Mouse (Mus musculus) liver, embryonic 13.5 days (tissue): Measurements from ENCODE around the gene Olfr1029. TPM values are rescaled to one million over a fixed set of nuclear protein-coding genes. Genes with fewer than 3 reads are reported as not detected.
A peak's percentile ranks its signal among the peaks of the same experiment; 100 is the strongest.
"Not testable (repeated sequence)": the region's sequence is repeated elsewhere in the genome, so short reads cannot be mapped to it uniquely, and the experiment has no call there.

ENCODE experiments used
- ATAC-seq: fragments of 200-750 bp; cut with Nextera tagmentation; 2 replicates; pipeline ENCODE4 v1.8.0; 2017; ENCODE audit warnings: low read depth, mild to moderate bottlenecking, moderate number of reproducible peaks, moderate library complexity
- DNase-seq: peaks from one replicate; pipeline ENCODE4 v3.0.0; 2022
- H3K27ac ChIP-seq: fragments of 300-500 bp; sonication (generic); 2 replicates; pipeline ENCODE4 v1.5.1; 2015; ENCODE audit warnings: moderate library complexity, mild to moderate bottlenecking, inconsistent platforms
- H3K27me3 ChIP-seq: fragments of 300-500 bp; sonication (generic); 2 replicates; pipeline ENCODE4 v1.6.1; 2015; ENCODE audit warnings: mild to moderate bottlenecking, inconsistent platforms
- H3K36me3 ChIP-seq: fragments of 300-500 bp; sonication (generic); 2 replicates; pipeline ENCODE4 v1.6.1; 2015; ENCODE audit warnings: mild to moderate bottlenecking, inconsistent platforms
- H3K4me1 ChIP-seq: fragments of 300-500 bp; sonication (generic); replicated peaks from 2 replicates; pipeline ENCODE4 v1.6.1; 2015; ENCODE audit warnings: inconsistent platforms
- H3K4me2 ChIP-seq: fragments of 300-500 bp; sonication (generic); 2 replicates; pipeline ENCODE4 v1.6.1; 2015; ENCODE audit warnings: inconsistent platforms, mild to moderate bottlenecking, moderate library complexity
- H3K4me3 ChIP-seq: fragments of 300-500 bp; sonication (generic); replicated peaks from 2 replicates; pipeline ENCODE4 v1.5.1; 2015; ENCODE audit warnings: mild to moderate bottlenecking, inconsistent platforms
- H3K9ac ChIP-seq: fragments of 300-500 bp; sonication (generic); 2 replicates; pipeline ENCODE4 v1.6.1; 2015; ENCODE audit warnings: mild to moderate bottlenecking, inconsistent platforms
- H3K9me3 ChIP-seq: fragments of 300-500 bp; sonication (generic); replicated peaks from 2 replicates; pipeline ENCODE4 v1.6.1; 2016; ENCODE audit warnings: inconsistent platforms
- WGBS: fragments of 180-500 bp; shearing (Covaris S2); methylation state at CpG from one replicate; pipeline ENCODE4 v1.1.7; 2015; ENCODE audit not compliant: insufficient replicate concordance; 5-methylcytosine and 5-hydroxymethylcytosine counted together
- polyA plus RNA-seq: library from polyadenylated mRNA; unstranded; fragments of >200 nt; fragmentation: Nextera tagmentation; extraction: Ambion mirVana; gene quantifications from 2 replicates; pipeline ENCODE4 v1.2.1, GENCODE M21; 2015

The Olfr1029 gene
- polyA plus RNA-seq, result not detected in 2 replicates

DNA sequence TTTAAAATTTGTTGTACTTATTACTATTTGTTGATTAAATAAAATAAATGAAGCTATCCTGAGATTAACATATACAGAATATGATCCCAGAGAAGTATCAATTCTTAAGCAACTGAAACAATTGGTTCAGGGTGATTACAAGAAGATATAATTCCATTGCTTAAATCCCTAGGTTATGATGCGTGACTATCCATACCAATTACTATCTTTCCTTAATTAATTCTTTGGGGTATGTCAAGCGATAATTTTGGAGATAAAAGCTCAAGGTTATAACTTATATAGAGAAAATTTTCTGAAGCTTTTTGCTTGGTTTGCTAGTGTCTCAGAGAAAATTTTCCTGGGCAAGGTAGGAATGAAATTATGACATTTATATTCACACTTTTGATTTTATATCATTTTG, at the start of gene Olfr1029:
Olfr1029 (plus strand) TSS at position 301 of the 400 bp plus-strand sequence.
- H3K27ac ChIP-seq, result no peak within 1 kb of the TSS
- H3K27me3 ChIP-seq, result no peaks in the 10 kb centered on the region
- H3K36me3 ChIP-seq, result no peaks in the 10 kb centered on the region
- DNase-seq (no peak), ATAC-seq (no peak)
- no peak within 1 kb of the TSS for H3K9ac ChIP-seq
- no peaks in the 10 kb centered on the region for H3K4me1 ChIP-seq
- H3K4me3 ChIP-seq, result no peak within 1 kb of the TSS
- H3K4me2 ChIP-seq, result no peak within 1 kb of the TSS
- H3K9me3 ChIP-seq, result no peaks in the 10 kb centered on the region
- 66% methylated on average over 2 of the region's 2 CpGs for WGBS

DNA sequence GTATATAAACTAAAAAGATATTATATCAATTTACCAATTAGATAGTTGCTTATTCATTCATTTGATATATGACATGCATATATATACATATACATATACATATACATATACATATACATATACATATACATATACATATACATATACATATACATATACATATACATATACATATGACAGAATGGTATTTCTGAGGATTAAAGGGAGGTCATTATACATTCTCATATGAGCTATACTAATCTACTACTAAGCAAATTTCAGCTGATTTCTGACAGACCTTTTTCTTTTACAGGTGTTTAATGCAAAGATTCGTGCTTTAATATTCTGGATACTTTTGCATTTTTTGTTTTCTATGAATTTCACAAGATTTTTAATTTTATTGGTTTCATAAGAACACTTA, 23.6 kb upstream of the Olfr1029 start, which contains the start of gene Olfr1028:
Olfr1028 (plus strand) TSS at position 301 of the 400 bp plus-strand sequence.
- no peak within 1 kb of the TSS for H3K9ac ChIP-seq
- no peak within 1 kb of the TSS for H3K27ac ChIP-seq
- 38% methylated on average over 1 of the region's 1 CpGs for WGBS
- DNase-seq (no peak), ATAC-seq (no peak)
- H3K36me3 ChIP-seq, result no peaks in the 10 kb centered on the region
- H3K4me3 ChIP-seq, result no peak within 1 kb of the TSS
- H3K27me3 ChIP-seq, result no peaks in the 10 kb centered on the region
- no peak within 1 kb of the TSS for H3K4me2 ChIP-seq
- H3K4me1 ChIP-seq, result no peaks in the 10 kb centered on the region
- no peaks in the 10 kb centered on the region for H3K9me3 ChIP-seq

DNA sequence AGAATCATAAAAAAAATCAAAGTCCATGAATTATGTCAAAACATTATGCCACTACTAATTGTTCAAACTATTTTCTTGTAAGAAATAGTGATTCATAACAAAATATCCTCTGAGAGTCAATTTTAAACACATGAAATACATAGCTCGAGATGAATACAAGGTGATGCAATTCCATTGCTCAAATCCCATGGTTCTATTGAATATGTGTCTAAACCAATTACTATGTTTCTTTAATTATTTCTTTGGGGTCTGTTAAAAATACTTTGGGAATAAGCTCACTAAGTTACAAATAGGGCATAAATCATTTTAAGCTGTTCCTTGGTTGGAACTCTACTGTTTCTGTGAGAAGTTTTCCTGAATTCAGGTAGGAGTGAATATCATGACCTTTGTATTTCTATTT, 5.3 kb downstream of the Olfr1029 start, which contains the start of gene Olfr1030:
Olfr1030 (plus strand) TSS at position 301 of the 400 bp plus-strand sequence.
- Histone ChIP-seq H3K9me3 (no peaks in the 10 kb centered on the region), H3K36me3 (no peaks in the 10 kb centered on the region), H3K27me3 (no peaks in the 10 kb centered on the region), H3K4me2 (no peak within 1 kb of the TSS), H3K9ac (no peak within 1 kb of the TSS), H3K27ac (no peak within 1 kb of the TSS), H3K4me1 (no peaks in the 10 kb centered on the region), H3K4me3 (no peak within 1 kb of the TSS)
- WGBS, result 40% methylated on average over 1 of the region's 1 CpGs
- ATAC-seq (no peak), DNase-seq (no peak)

- H3K4me1 ChIP-seq, result no peaks in the 10 kb centered on the region
- 39% methylated on average over 3 of the region's 3 CpGs for WGBS
- no peak for ATAC-seq
- H3K4me2 ChIP-seq, result no peak within 1 kb of the TSS
- H3K27me3 ChIP-seq, result no peaks in the 10 kb centered on the region
- no peaks in the 10 kb centered on the region for H3K36me3 ChIP-seq
- H3K4me3 ChIP-seq, result no peak within 1 kb of the TSS
- H3K9me3 ChIP-seq, result no peaks in the 10 kb centered on the region
- H3K9ac ChIP-seq, result no peak within 1 kb of the TSS
- no peak within 1 kb of the TSS for H3K27ac ChIP-seq
- DNase-seq, result no peak
These were observed 16.3 kb downstream of the Olfr1029 start, which contains the start of gene Olfr1031 for GRCm38 (mm10) chr2:85990004-85990403. TSS of gene Olfr1031 (plus strand) at chr2:85990304.

DNA sequence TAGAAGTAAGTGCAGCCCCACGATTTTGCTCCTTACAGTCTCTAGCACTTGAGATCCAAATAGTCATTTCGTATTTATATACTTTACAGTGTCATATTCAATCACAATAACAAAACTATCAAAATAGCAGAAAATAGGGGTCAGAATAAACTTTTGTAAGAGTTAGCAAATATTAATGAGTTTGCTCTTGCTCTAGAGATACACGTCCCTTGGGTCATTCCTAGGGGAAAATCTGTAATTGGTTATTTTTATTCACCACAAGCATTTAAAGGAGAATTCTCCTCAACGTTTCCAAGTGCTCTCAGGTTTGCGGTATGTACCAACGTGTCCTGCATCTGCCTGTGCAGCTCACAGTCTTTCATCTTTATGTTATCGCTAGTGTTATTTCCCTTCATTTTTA, 31.5 kb downstream of the Olfr1029 start, which contains the start of gene Olfr1032:
Olfr1032 (plus strand) TSS at position 301 of the 400 bp plus-strand sequence.
- Histone ChIP-seq H3K4me3 (no peak within 1 kb of the TSS), H3K9me3 (no peaks in the 10 kb centered on the region), H3K4me2 (no peak within 1 kb of the TSS), H3K36me3 (no peaks in the 10 kb centered on the region), H3K27ac (no peak within 1 kb of the TSS), H3K27me3 (no peaks in the 10 kb centered on the region), H3K4me1 (no peaks in the 10 kb centered on the region), H3K9ac (no peak within 1 kb of the TSS)
- DNase-seq (no peak), ATAC-seq (no peak)
- WGBS, result 64% methylated on average over 7 of the region's 7 CpGs

DNA sequence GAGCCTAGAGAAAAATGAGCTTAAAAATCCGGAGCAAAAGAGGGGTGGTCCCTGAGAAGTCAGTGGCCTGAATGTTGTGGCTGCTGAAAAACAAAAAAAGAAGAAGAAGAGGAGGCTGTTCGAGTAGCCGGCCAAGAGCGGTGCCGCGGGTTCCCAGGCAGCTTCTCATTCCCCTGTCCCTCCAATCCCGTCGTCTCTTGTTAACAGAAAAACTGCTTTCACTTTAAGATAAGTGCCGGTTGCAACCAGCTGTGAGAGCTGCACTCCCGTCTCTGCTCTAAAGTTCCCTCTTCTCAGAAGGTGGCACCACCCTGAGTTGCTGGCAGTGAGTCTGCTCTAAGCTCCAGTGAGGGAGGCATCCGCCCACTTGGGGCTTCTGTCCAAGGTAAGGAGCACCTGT, 46.7 kb downstream of the Olfr1029 start, which contains the start of gene Olfr1033:
Olfr1033 (plus strand) TSS at position 228 of the 400 bp plus-strand sequence.
- Histone ChIP-seq H3K4me2 (peak within 1 kb of the TSS; percentile 37), H3K4me3 (peak within 1 kb of the TSS; percentile 29)
- not testable (repeated sequence) for H3K9me3 ChIP-seq, H3K9ac ChIP-seq, H3K4me1 ChIP-seq, ATAC-seq, H3K27ac ChIP-seq, H3K27me3 ChIP-seq, H3K36me3 ChIP-seq
- peak; percentile 1 for DNase-seq
- WGBS, result 1% methylated on average over 11 of the region's 11 CpGs

- not testable (repeated sequence) for H3K36me3 ChIP-seq, H3K9me3 ChIP-seq, ATAC-seq, H3K4me2 ChIP-seq, H3K27ac ChIP-seq, H3K4me3 ChIP-seq, DNase-seq, H3K4me1 ChIP-seq, H3K27me3 ChIP-seq, H3K9ac ChIP-seq
- WGBS, result 60% methylated on average over 6 of the region's 9 CpGs
These were observed 47.8 kb downstream of the Olfr1029 start for GRCm38 (mm10) chr2:86021518-86021917.

Other genes with a start within 250 kb of the Olfr1029 start
- not detected in 2 replicates for gene Olfr1012, start 211.1 kb upstream of the Olfr1029 start, polyA plus RNA-seq
- not detected in 2 replicates for gene Olfr1013, start 206.8 kb upstream of the Olfr1029 start, polyA plus RNA-seq
- not detected in 2 replicates for gene Olfr1014, start 201.2 kb upstream of the Olfr1029 start, polyA plus RNA-seq
- not detected in 2 replicates for gene Olfr1015, start 191.9 kb upstream of the Olfr1029 start, polyA plus RNA-seq
- not detected in 2 replicates for gene Olfr1016, start 171.4 kb upstream of the Olfr1029 start, polyA plus RNA-seq
- gene Olfr1018, start 155.4 kb upstream of the Olfr1029 start, polyA plus RNA-seq, result not detected in 2 replicates
- not detected in 2 replicates for gene Olfr1019, start 128.4 kb upstream of the Olfr1029 start, polyA plus RNA-seq
- gene Olfr1020, start 126.9 kb upstream of the Olfr1029 start, polyA plus RNA-seq, result not detected in 2 replicates
- not detected in 2 replicates for gene Olfr1022, start 105.3 kb upstream of the Olfr1029 start, polyA plus RNA-seq
- gene Olfr1023, start 88.3 kb upstream of the Olfr1029 start, polyA plus RNA-seq, result not detected in 2 replicates
- gene Olfr1024, start 68.8 kb upstream of the Olfr1029 start, polyA plus RNA-seq, result not detected in 2 replicates
- not detected in 2 replicates for gene Olfr1025-ps1, start 58.7 kb upstream of the Olfr1029 start, polyA plus RNA-seq
- gene Olfr1026, start 52.3 kb upstream of the Olfr1029 start, polyA plus RNA-seq, result not detected in 2 replicates
- not detected in 2 replicates for gene Olfr1028, start 23.5 kb upstream of the Olfr1029 start, polyA plus RNA-seq
- not detected in 2 replicates for gene Olfr1030, start 5.4 kb downstream of the Olfr1029 start, polyA plus RNA-seq
- gene Olfr1031, start 16.4 kb downstream of the Olfr1029 start, polyA plus RNA-seq, result not detected in 2 replicates
- gene Olfr1032, start 31.6 kb downstream of the Olfr1029 start, polyA plus RNA-seq, result not detected in 2 replicates
- 0.16 and 0.41 TPM in 2 replicates for gene Olfr1033, start 46.7 kb downstream of the Olfr1029 start, polyA plus RNA-seq
- not detected in 2 replicates for gene Olfr1034, start 72.0 kb downstream of the Olfr1029 start, polyA plus RNA-seq
- not detected in 2 replicates for gene Olfr1036, start 100.1 kb downstream of the Olfr1029 start, polyA plus RNA-seq
- not detected in 2 replicates for gene Olfr1037, start 113.5 kb downstream of the Olfr1029 start, polyA plus RNA-seq
- not detected in 2 replicates for gene Olfr1039, start 162.0 kb downstream of the Olfr1029 start, polyA plus RNA-seq
- not detected in 2 replicates for gene Olfr1040, start 172.8 kb downstream of the Olfr1029 start, polyA plus RNA-seq
- not detected in 2 replicates for gene Olfr1042, start 187.9 kb downstream of the Olfr1029 start, polyA plus RNA-seq
- gene Olfr1043, start 193.6 kb downstream of the Olfr1029 start, polyA plus RNA-seq, result not detected in 2 replicates
- not detected in 2 replicates for gene Olfr1044, start 203.9 kb downstream of the Olfr1029 start, polyA plus RNA-seq
- not detected in 2 replicates for gene Olfr52, start 211.8 kb downstream of the Olfr1029 start, polyA plus RNA-seq
- gene Olfr1045, start 229.1 kb downstream of the Olfr1029 start, polyA plus RNA-seq, result not detected in 2 replicates
- not detected in 2 replicates for gene Olfr1046, start 245.4 kb downstream of the Olfr1029 start, polyA plus RNA-seq